Mouse (Mus musculus) liver, embryonic 14.5 days (tissue): ENCODE results near the gene Pth1r.

ENCODE experiments used
- CTCF ChIP-seq: IDR thresholded peaks from 2 replicates; pipeline ENCODE4 v1.5.1; 2016; ENCODE audit warnings: antibody characterized with exemption, low read depth, control low read depth
- EP300 ChIP-seq: IDR thresholded peaks from 2 replicates; pipeline ENCODE4 v1.6.1; 2016; ENCODE audit warnings: antibody characterized with exemption, low read depth

DNA sequence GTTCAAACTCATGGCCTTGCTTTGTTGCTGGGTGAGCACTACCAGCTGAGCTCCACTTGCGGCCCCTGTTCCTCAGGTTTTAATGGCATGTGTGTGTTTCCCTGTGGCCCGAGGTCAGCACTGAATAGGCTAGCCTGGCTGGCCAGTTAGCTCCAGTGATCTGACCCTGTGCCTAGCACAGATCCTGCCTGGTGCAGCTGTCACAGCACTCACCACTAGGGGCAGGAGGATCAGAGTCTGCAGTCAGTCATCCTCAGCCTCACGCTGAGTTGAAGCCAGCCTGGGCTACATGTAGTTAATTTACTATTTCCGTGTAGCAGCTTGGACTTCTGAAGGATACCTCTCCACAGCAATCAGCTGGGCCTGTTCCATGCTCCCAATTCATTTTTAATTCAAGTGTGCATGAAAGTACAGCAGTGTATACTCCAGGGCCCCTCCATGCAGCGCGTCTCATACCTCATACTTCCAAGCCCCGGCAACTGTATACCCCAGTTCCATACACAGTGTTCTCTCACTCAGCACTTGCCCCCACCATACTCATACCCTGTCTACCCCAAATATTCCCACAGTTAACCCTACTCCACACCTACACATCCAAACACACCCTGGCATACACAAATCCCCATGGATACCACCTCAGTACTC lies 74.4 kb downstream of the Pth1r start:
- TF ChIP-seq EP300 (no peak), CTCF (peak; percentile 93)
